Mouse (Mus musculus) small intestine, adult 2 months (tissue): ENCODE data around the gene Tfpi2. TPM values are rescaled to one million over a fixed set of nuclear protein-coding genes. Genes with fewer than 3 reads are reported as not detected.

Source experiments
- H3K27ac ChIP-seq: fragments of 200-500 bp; 2 replicates; pipeline ENCODE4 v1.5.1; 2012; ENCODE audit warnings: low read depth, low read length, control low read depth, inconsistent platforms; ENCODE audit not compliant: insufficient read depth
- H3K27me3 ChIP-seq: fragments of 200-500 bp; 2 replicates; pipeline ENCODE4 v1.6.1; 2012; ENCODE audit warnings: mild to moderate bottlenecking, moderate library complexity, low read length, inconsistent platforms; ENCODE audit not compliant: control insufficient read depth, insufficient read depth
- H3K36me3 ChIP-seq: fragments of 200-500 bp; 2 replicates; pipeline ENCODE4 v1.6.1; 2012; ENCODE audit warnings: mild to moderate bottlenecking, low read length, control low read depth, inconsistent platforms; ENCODE audit not compliant: control insufficient read depth, insufficient read depth
- H3K4me1 ChIP-seq: fragments of 200-500 bp; 2 replicates; pipeline ENCODE4 v1.6.1; 2012; ENCODE audit warnings: low read length, inconsistent platforms, mixed read lengths; ENCODE audit not compliant: control insufficient read depth, insufficient read depth, insufficient read length
- H3K4me3 ChIP-seq: fragments of 200-500 bp; 2 replicates; pipeline ENCODE4 v1.5.1; 2012; ENCODE audit warnings: low read depth, mild to moderate bottlenecking, control low read depth, inconsistent platforms, low read length, moderate library complexity
- CTCF ChIP-seq: fragments of 200-500 bp; IDR thresholded peaks from 2 replicates; pipeline ENCODE4 v1.5.1; 2012; ENCODE audit warnings: low read depth, mild to moderate bottlenecking, control low read depth, inconsistent platforms, low read length, moderate library complexity, mixed read lengths; ENCODE audit not compliant: insufficient replicate concordance, insufficient read length; ENCODE audit errors: extremely low read depth
- POLR2A ChIP-seq: fragments of 200-500 bp; IDR thresholded peaks from 2 replicates; pipeline ENCODE4 v1.6.1; 2012; ENCODE audit warnings: low read depth, mild to moderate bottlenecking, control low read depth, inconsistent platforms, low read length, moderate library complexity
- WGBS: fragments of 180-500 bp; shearing (Covaris S2); methylation state at CpG from one replicate; pipeline ENCODE4 v1.1.7; 2018; 5-methylcytosine and 5-hydroxymethylcytosine counted together
- polyA plus RNA-seq: library from polyadenylated mRNA; depleted of rRNA; stranded (reverse); fragments of >200 nt; gene quantifications from 2 replicates; pipeline ENCODE4 v1.2.3, GENCODE M21; 2012

Gene Tfpi2
- polyA plus RNA-seq, 1 experiment: 0.39 TPM

DNA sequence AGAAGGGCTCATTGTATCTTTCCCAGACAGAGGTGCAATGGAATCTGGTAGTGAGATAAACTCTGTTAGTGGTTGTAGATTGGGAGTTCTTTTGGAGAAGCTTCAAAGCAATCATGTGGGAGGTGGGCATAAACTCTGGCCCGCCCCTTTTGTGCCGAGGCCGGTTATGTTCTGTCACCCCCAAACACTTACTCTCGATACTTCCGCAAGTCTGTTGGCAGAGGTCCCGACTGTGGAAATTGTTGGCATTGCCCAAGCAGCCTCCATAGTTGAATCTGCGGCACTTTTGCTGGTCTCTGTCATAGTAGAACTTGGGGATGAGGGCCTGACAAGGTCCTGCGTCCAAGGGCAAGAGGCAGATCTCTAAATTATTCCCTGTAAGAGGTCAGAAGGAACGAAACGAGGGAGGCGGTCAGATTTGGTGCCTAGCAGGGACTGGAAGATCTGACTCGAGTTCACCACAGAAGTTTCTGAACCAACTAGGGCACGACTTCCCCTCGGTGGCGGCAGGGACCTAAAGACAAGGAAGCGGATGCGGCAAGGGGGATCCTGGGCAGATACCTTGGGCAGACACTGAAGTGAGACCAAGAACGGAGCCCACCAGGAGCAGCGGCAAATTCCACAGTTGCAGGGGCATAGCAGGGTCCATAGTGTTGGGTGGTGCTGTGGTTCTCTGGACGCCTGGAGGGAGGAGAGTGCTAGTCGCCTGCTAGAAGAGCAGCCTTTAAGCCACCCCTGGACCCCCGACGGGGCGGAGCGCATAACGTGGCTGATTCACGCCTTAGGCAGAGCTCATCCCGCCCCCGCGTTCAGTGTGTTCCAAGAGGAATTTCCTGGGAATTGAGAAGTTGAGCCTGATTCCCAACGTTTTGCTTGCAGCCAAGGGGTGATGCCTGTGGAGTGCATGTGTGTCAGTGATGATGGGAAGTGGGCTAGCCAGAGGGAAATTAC, 20.8 kb downstream of the Tfpi2 start:
- WGBS: 40% methylated on average over 31 of the region's 31 CpGs
- Histone ChIP-seq H3K4me1 (peaks cover 3% of the 10 kb centered on the region; the same call in 1 of the 2 replicates), H3K27ac (no peak overlapping the region), H3K4me3 (peak overlapping the region; percentile 47), H3K27me3 (no peaks in the 10 kb centered on the region), H3K36me3 (no peaks in the 10 kb centered on the region)
- TF ChIP-seq POLR2A: no peak
- no peak for TF ChIP-seq CTCF

DNA sequence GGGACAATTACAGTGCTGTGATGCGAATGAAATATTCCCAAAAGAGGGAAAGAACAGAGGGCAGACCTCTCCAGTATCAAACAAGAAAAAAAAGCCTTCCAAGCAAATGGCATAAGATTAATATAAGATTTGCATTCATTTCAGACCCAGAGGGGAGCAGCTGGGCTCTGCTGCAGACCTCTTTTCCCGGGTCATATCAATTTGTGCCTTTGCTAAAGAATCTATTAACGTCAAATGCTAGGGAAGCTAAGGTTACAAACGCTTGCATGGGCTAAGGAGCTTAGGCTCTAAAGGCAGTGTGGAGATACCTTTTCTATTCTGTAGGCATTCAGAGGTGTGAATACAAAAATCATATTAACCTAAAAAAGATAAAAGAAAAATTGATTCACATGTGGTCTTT, 33.8 kb downstream of the Tfpi2 start:
- TF ChIP-seq POLR2A (no peak), CTCF (no peak)

DNA sequence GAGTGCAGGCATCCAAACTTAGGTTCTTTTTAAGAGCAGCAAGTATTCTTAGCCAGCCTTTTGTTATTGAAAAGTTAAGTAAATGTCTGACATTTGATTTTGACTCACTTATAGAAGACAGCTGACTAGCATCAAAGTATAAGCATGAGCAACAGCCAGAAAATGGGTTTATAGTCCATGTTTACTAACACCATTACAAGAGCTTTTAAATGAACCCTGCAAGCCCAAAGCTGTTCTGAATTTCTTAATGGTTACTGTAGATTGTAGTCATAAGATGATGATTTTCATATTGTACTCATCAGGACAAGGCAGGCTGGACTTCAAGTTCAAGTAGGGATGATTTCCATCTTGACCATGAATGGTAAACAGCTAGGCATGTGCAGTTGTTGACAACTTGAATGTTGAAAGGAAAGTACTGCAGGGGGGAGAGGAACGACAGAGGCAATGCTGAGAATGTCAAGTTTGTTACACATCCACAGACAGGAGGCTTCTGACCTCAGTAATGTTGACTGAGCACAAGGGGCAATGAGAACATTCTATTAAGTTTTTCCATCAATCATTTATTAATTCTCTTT, 52.5 kb downstream of the Tfpi2 start:
- TF ChIP-seq POLR2A: no peak
- TF ChIP-seq CTCF: no peak
- Histone ChIP-seq H3K27ac (no peak overlapping the region), H3K27me3 (no peaks in the 10 kb centered on the region), H3K4me1 (no peaks in the 10 kb centered on the region), H3K4me3 (no peak overlapping the region), H3K36me3 (no peaks in the 10 kb centered on the region)
- WGBS: 55% methylated on average over 1 of the region's 1 CpGs

More for the DNA sequence above, 33.8 kb downstream of the Tfpi2 start:
- Histone ChIP-seq H3K27me3 (no peaks in the 10 kb centered on the region), H3K27ac (no peak overlapping the region), H3K4me3 (no peak overlapping the region), H3K4me1 (no peaks in the 10 kb centered on the region), H3K36me3 (no peaks in the 10 kb centered on the region)
- WGBS: 70% methylated on average over 4 of the region's 4 CpGs

DNA sequence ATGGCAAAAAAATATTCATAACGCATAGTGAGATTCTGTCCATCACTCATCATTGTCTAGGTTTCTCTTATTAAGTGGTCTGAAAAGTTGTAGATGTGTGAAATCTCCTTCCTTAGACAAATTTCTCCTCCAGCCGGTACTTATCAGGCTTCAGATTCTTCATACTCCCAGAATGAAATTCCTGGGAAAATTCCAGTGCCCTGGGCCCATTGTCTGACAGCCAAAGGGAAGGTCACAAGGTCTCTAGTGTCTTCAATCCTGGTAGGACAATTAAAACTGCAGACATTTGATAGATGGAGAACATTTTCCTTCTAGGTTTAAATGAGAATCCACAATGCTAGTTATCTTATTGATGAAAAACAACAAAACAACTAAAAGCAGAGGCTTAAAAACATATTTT, 53.1 kb downstream of the Tfpi2 start:
- H3K36me3 ChIP-seq: no peaks in the 10 kb centered on the region
- 67% methylated on average over 2 of the region's 2 CpGs for WGBS
- no peak for TF ChIP-seq CTCF
- no peak for TF ChIP-seq POLR2A
- H3K27ac ChIP-seq: no peak overlapping the region
- no peaks in the 10 kb centered on the region for H3K4me1 ChIP-seq
- H3K4me3 ChIP-seq: no peak overlapping the region
- no peaks in the 10 kb centered on the region for H3K27me3 ChIP-seq

DNA sequence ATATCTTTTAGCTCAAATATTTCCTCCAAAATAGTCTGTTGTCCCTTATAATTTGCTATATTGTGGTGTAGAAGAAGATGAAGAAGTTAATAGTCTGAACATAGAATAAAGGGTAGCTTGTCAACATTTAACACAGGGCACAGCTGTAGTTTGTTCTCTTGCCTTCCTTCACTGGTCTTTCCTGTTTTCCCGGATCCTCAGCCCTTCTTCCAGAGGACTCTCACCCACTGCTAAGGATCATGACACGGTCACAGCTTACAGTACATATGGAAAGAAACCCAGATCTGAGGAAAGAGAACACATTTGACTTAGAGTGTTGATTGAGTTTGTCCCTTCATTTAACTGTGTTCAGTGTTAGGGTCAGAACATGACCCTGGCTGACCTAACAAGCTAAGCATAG, 53.7 kb downstream of the Tfpi2 start:
- 25% methylated on average over 2 of the region's 2 CpGs for WGBS
- TF ChIP-seq POLR2A (no peak), CTCF (no peak)
- Histone ChIP-seq H3K36me3 (no peaks in the 10 kb centered on the region), H3K27me3 (no peaks in the 10 kb centered on the region), H3K27ac (no peak overlapping the region), H3K4me1 (no peaks in the 10 kb centered on the region), H3K4me3 (no peak overlapping the region)

GRCm38 (mm10) chr6:3926140-3926539, 62.6 kb downstream of the Tfpi2 start:
- TF ChIP-seq CTCF (no peak), POLR2A (no peak)
- H3K27ac ChIP-seq: no peak overlapping the region
- WGBS: 59% methylated on average over 4 of the region's 4 CpGs
- no peak overlapping the region for H3K4me3 ChIP-seq
- no peaks in the 10 kb centered on the region for H3K4me1 ChIP-seq
- H3K27me3 ChIP-seq: no peaks in the 10 kb centered on the region
- no peaks in the 10 kb centered on the region for H3K36me3 ChIP-seq

GRCm38 (mm10) chr6:3922870-3923269, 65.8 kb downstream of the Tfpi2 start:
- no peaks in the 10 kb centered on the region for H3K27me3 ChIP-seq
- TF ChIP-seq POLR2A (no peak), CTCF (no peak)
- WGBS: 83% methylated on average over 4 of the region's 4 CpGs
- H3K4me1 ChIP-seq: no peaks in the 10 kb centered on the region
- no peaks in the 10 kb centered on the region for H3K36me3 ChIP-seq
- no peak overlapping the region for H3K4me3 ChIP-seq
- no peak overlapping the region for H3K27ac ChIP-seq
